Mouse (Mus musculus) retina, postnatal 1 day (tissue): ENCODE measurements at regions not wholly inside any gene's neighbourhood (a gene's known extent, or its start where the extent isn't known, plus 50 kb on each side); places are given as distances from the start of the nearest gene placed in this dataset.
A peak's percentile ranks its signal among the peaks of the same experiment; 100 is the strongest.

Experiments used
- DNase-seq: peaks from one replicate; pipeline ENCODE4 v3.0.0-alpha.2; 2012

GRCm38 (mm10) chr1:105900158-105900557 is 90.0 kb upstream of the Zcchc2 start:
- DNase-seq = no peak

- no peak for DNase-seq
These were observed 89.3 kb upstream of the Zcchc2 start for GRCm38 (mm10) chr1:105900920-105901319.

- no peak for DNase-seq
These were observed 86.7 kb upstream of the Zcchc2 start for GRCm38 (mm10) chr1:105903286-105904115.

GRCm38 (mm10) chr1:105904737-105905136 is 85.5 kb upstream of the Zcchc2 start:
- DNase-seq = no peak

- DNase-seq = no peak
These were observed 84.3 kb upstream of the Zcchc2 start for GRCm38 (mm10) chr1:105905785-105906426.

- peak; percentile 56 for DNase-seq
These were observed 83.8 kb upstream of the Zcchc2 start for GRCm38 (mm10) chr1:105906427-105906798.

- DNase-seq = peak; percentile 44
These were observed 82.0 kb upstream of the Zcchc2 start for GRCm38 (mm10) chr1:105908029-105908876.

GRCm38 (mm10) chr1:105909121-105909520 is 81.1 kb upstream of the Zcchc2 start:
- no peak for DNase-seq

- no peak for DNase-seq
These were observed 78.5 kb upstream of the Zcchc2 start for GRCm38 (mm10) chr1:105911714-105912113.

GRCm38 (mm10) chr1:105921842-105922241 is 68.4 kb upstream of the Zcchc2 start:
- no peak for DNase-seq

- DNase-seq = no peak
These were observed 67.6 kb upstream of the Zcchc2 start for GRCm38 (mm10) chr1:105922586-105922985.

GRCm38 (mm10) chr1:105923001-105923400 is 67.2 kb upstream of the Zcchc2 start:
- no peak for DNase-seq

GRCm38 (mm10) chr1:105925617-105926370 is 64.4 kb upstream of the Zcchc2 start:
- DNase-seq = no peak

- no peak for DNase-seq
These were observed 63.3 kb upstream of the Zcchc2 start for GRCm38 (mm10) chr1:105926871-105927270.

GRCm38 (mm10) chr1:105930841-105931240 is 59.4 kb upstream of the Zcchc2 start:
- DNase-seq = no peak

- peak; percentile 16 for DNase-seq
These were observed 56.0 kb upstream of the Zcchc2 start for GRCm38 (mm10) chr1:105934171-105934570.
